Mouse (Mus musculus) layer of hippocampus, postnatal 25 days (tissue): ENCODE data around the gene Mcm10. TPM values are rescaled to one million over a fixed set of nuclear protein-coding genes. Genes with fewer than 3 reads are reported as not detected.

ENCODE experiments used
- DNase-seq, 2 experiments: peaks; one replicate each; pipeline ENCODE4 v3.0.0; 2022; ENCODE audit warnings: mixed read lengths in 2 of 2, low spot score in 1 of 2; ENCODE audit errors: extremely low spot score in 1 of 2
- total RNA-seq, 2 experiments: library from RNA; stranded (reverse); gene quantifications; 2 replicates each; pipeline ENCODE4 v1.2.3; 2021

The Mcm10 gene
- total RNA-seq, 2 experiments from 2014 or later = 1.0 to 1.1 TPM

- DNase-seq = no peak
Measured at GRCm38 (mm10) chr2:5033546-5034420, 21.2 kb upstream of the Mcm10 start.

GRCm38 (mm10) chr2:5032665-5033064 is 20.1 kb upstream of the Mcm10 start:
- no peak for DNase-seq

- no peak for DNase-seq
Measured at GRCm38 (mm10) chr2:5031215-5031614, 18.6 kb upstream of the Mcm10 start.

GRCm38 (mm10) chr2:5029808-5030207 is 17.2 kb upstream of the Mcm10 start:
- no peak for DNase-seq

DNA sequence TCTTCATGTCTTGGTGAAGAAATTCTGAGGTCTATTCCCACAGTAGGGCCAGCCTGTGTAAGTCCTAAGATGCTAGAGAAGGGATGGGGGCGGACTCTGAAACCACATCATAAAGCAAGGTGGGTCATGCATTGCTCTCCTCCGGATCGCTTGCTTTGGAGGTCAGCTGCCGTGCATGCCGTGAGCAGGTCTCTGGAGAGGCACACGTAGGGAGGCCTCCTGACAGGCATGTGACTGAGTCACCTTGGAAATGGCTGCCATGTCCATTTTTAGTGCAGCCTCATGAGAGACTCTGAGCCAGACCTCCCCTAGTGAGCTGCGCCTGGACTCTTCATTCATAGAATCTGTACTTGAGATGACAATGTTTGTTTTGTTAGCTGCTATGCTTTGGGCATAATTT is 15.5 kb upstream of the Mcm10 start:
- DNase-seq = no peak

- no peak for DNase-seq
Measured at GRCm38 (mm10) chr2:5027057-5027456, 14.5 kb upstream of the Mcm10 start.

- no peak for DNase-seq
Measured at GRCm38 (mm10) chr2:5025162-5025733, 12.7 kb upstream of the Mcm10 start.

DNA sequence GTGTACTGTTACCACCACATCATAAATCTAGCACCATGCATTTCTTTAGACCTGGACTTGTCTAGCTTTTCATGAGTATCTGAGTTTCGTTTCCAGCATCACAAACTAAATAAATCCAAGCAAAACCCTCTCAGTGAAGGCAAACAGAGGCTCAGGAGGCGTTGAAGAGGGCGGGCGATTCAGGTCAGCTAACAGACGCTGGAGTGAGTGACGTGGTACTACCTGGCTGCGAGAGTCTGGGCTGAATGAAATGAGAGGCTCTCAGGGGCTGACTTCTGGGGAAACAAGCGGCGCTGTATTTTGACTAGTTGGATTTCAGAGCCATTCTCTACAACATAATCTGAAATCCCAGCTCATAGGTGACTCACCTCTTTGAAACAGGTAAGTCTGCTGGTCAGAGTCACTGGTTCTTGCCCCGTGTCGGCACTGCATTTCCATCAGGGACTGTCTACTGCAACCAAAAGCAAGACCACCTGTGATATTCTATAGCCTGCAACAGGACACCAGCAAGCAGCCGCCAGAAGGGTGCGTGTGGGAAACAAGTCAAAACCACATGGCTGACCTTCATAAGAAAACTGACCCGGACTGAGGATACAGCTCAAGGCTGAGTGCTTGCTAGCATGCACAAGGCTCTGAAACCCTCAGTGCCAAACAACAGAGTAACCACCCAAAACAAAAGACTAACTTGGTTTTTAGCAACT is 11.3 kb upstream of the Mcm10 start:
- no peak for DNase-seq

- no peak for DNase-seq
Measured at GRCm38 (mm10) chr2:5023275-5023674, 10.7 kb upstream of the Mcm10 start.

GRCm38 (mm10) chr2:5019708-5020107 is 7.1 kb upstream of the Mcm10 start:
- no peak for DNase-seq

DNA sequence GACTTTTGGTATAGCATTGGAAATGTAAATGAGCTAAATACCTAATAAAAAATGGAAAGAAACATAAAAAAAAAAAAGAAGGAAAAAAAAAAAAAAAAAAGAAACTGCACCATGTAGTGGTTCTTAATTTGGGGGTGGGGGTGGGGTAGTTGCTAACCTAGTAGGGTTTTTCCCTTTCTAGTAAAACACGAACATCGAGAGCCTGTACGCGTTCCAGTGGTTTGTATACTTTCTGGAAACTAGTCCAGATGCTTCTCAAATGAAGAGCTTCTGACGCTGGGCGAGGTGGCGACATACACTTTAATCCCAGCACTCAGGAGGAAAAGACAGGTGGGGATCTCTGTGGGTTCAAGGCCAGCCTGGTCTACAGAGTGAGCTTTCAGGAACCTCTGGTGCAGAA is 4.3 kb upstream of the Mcm10 start:
- no peak for DNase-seq

- DNase-seq = no peak
Measured at GRCm38 (mm10) chr2:5015527-5015926, 2.9 kb upstream of the Mcm10 start.

- DNase-seq = no peak
Measured at GRCm38 (mm10) chr2:5014616-5015015, 2.0 kb upstream of the Mcm10 start.

DNA sequence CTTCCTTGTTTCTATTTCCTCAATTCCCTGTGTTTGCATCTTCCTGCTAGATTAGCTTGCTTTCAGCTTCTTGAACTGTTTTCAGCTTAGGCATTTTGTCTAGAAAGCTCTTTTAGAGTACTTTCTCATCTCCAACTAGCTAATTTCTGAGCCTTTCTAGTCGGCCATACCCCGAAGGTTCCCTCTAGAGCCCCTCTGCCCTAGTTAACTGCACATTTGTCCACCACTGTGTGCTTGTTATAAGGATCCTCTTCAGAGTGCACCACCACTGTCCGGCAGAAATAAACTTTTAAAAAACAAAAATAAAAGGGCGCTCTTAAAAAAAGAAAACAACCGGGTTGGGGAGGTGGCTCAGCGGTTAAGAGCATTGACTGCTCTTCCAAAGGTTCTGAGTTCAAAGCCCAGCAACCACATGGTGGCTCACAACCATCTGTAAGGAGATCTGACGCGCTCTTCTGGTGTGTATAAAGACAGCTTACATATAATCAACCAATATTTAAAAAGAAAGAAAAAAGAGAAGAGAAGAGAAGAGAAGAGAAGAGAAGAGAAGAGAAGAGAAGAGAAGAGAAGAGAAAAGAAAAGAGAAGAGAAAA is 597 bp downstream of the Mcm10 start:
- no peak for DNase-seq

GRCm38 (mm10) chr2:5007107-5007506 is 5.5 kb downstream of the Mcm10 start:
- DNase-seq = no peak

DNA sequence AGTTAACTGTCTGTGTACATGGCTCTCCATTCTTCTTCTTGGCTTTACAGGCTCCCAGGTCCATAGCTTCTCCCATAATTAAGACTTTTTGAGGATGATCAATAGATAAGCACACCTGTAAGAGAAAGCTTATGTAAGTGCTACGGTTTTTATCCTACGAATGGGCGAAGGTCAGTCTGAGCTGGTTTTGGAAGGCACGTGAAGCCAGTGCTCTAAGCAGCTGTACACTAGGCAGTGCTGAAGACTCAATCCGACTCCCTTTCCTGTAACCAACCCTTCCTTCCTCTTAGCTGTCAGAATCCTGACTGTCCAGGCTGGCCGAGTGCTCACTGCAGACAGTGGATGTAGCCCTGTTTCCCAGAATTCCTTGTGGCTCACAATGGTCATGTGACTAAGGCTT is 11.3 kb downstream of the Mcm10 start:
- DNase-seq = no peak

GRCm38 (mm10) chr2:4998905-4999304 is 13.7 kb downstream of the Mcm10 start:
- no peak for DNase-seq

DNA sequence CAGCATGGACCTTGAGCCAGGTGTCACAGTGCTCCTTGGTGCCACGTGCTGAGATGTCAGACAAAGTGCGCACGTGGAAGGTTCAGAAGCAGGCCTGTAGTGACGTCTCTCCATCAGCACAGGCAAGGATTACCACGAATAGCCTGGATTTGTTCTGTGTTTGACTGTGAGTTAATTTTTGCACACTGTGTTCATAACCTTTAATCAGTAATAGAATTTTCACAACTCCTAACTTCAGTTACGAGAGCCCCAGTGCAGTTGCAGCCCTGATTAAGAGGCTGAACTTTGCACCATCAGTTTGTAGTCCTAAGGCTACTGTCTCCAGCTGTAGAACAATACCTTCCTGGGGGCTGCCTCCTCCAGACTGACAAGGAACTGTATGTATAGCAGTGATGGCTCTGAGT is 16.2 kb downstream of the Mcm10 start:
- no peak for DNase-seq

GRCm38 (mm10) chr2:4995646-4996045 is 16.9 kb downstream of the Mcm10 start:
- DNase-seq = no peak

DNA sequence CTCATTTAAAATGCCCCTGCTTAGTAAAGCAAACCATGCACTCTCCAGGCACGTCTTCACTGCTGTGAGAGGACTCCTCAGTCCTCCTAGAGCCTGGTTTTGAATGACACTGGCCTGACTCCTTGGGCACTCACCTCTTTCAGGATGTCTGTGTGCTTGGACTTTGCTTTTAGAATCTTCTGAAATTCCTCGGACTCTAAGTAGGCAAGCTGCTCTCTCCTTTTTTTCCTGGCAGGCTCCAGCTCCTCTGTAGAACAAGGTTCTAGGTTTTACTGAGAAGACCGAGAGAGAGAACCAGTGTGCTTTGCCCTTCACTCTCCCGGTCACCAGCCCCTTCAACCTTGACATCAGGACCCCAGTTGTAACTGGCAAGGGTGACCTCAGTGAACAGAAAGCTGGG is 18.2 kb downstream of the Mcm10 start:
- no peak for DNase-seq

DNA sequence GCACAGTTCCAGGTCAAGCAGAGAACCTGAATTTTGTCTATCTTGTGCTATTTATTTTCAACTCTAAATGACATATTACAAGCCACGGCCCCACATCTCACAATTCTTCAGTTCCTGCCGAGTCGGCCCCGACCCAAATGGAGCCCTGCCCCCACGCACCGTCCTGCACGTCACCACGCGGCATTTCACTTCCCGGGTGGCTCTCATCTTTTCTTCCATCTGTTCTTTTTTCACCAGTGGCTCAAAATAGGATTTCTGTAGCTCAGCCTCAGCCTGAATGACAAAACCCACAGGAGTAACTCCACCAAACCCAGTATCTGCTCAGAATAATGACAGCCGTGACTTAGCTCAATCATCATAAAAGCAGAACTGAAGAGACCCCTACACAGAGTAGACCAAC is 19.0 kb downstream of the Mcm10 start:
- peak; percentile 23 to 26 for DNase-seq
